Mouse (Mus musculus) T-helper 2 cell (primary cell): ENCODE data around the gene Spdye4b.

ENCODE experiments used
- in situ Hi-C: fragments of 300-600 bp; cut with MboI, MseI; formaldehyde crosslinking; loops from one replicate; pipeline ENCODE4 v1.15.1; 2025; ENCODE audit warnings: high pct_unique_total_duplicates

Spdye4b gene

GRCm38 (mm10) chr5:143220996-143221395 lies 40.2 kb downstream of the Spdye4b start:
- in situ Hi-C loops, result no loop called here

- in situ Hi-C loops, result no loop called here
Observed at GRCm38 (mm10) chr5:143222287-143222686, 41.5 kb downstream of the Spdye4b start.

- in situ Hi-C loops, result no loop called here
Observed at GRCm38 (mm10) chr5:143226790-143227189, 46.0 kb downstream of the Spdye4b start, which contains the start of gene Spdye4a. Spdye4a (minus strand) TSS chr5:143226890.

GRCm38 (mm10) chr5:143235028-143235693 lies 54.3 kb downstream of the Spdye4b start, which contains the start of gene Zfp12:
Zfp12 (plus strand) TSS chr5:143235163.
- in situ Hi-C loops, result loop anchor here (5.0 kb wide), 2 partner anchors 37 to 63 kb away; partner anchors contain the start of gene Zfp316

- in situ Hi-C loops, result loop anchor here (5.0 kb wide), 2 partner anchors 36 to 64 kb away; partner anchors contain the start of gene Zfp316
Observed at GRCm38 (mm10) chr5:143236036-143236435, 55.2 kb downstream of the Spdye4b start.

GRCm38 (mm10) chr5:143244926-143245325 lies 64.1 kb downstream of the Spdye4b start:
- in situ Hi-C loops, result no loop called here

- in situ Hi-C loops, result no loop called here
Observed at GRCm38 (mm10) chr5:143252039-143252438, 71.2 kb downstream of the Spdye4b start.

GRCm38 (mm10) chr5:143252791-143253185 lies 72.0 kb downstream of the Spdye4b start:
- in situ Hi-C loops, result no loop called here

- in situ Hi-C loops, result no loop called here
Observed at GRCm38 (mm10) chr5:143253186-143253880, 72.5 kb downstream of the Spdye4b start.

- in situ Hi-C loops, result no loop called here
Observed at GRCm38 (mm10) chr5:143253881-143254486, 73.2 kb downstream of the Spdye4b start.
